Mouse (Mus musculus): ENCODE measurements around the gene U2af2.
"Not testable (repeated sequence)": the region's sequence is repeated elsewhere in the genome, so short reads cannot be mapped to it uniquely, and the experiment has no call there.

The U2af2 gene

DNA sequence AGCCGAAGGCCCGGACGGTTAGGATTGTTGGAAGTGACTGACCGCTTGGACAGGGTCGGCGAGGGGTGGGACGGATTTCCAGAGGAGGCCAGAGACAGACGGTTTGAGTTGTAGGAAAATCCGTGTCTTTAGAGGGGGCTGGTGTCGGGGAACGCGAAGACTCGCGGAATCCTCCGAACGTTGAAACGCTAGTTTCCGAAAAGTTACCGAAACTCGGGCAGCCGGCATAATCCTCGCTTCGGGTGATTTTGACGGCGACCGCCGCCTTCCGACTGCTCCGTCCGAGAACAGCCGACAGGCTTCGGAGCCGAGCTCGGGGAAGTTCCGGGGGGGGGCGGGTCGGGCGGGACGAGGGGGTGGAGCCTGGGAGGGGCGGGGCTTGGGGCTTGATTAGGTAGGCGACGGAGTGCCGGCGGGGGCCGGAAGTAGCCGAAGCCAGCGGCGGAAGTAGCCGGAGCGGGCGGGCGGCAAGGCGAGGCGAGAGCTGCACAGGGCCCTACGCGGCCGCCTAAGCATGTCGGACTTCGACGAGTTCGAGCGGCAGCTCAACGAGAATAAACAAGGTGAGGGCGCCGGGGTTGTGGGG, at the start of gene U2af2:
TSS of gene U2af2 (plus strand) at position 370 of the 586 bp plus-strand sequence.
- DNase-seq (ENCODE audit: low spot score): peak; percentile 92

DNA sequence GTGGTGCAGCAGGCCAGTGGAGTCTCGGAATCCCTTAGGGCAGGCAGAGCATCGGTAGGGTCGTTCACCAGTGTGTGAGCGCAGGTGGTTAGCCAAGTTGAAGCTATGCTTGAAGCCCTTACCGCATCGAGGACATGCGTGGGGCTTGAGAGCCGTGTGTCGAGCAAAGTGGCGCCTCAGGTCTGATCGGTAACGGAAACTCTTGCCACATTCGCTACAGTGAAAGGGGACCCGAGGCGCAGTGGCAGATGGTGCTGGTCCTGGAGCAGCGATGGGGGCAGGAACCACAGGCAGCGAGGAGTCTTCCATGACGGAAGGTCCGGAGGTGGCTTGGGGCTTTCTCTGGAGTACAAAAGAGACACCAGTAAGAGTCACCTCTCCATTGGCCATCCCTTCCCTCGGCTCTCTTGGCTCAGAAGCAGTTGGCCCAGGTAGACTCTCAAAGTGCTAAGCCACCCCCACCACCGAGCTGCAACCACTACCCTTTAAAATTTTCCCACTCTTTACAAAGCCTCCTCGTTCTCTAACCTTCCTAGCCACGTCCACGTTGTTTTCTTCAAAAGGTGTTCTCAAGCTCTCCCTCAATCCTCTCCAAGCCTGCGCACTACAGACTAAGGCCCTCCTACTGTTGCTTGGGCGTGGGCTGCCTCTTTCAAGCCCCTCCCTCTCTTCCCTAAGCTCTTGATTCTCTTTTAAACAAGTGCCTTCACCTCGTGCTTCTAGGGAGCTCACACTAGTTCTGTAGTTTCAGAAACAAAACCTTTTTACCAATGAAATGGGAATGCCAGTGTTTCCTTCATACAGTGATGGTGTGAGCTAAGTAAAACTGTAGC, 49.0 kb upstream of the U2af2 start:
- DNase-seq (ENCODE audit: low spot score): peak; percentile 47

- peak; percentile 97 for DNase-seq (ENCODE audit: low spot score)
These were observed 47.5 kb upstream of the U2af2 start, which contains the start of the genes Zfp524 and Fiz1 for GRCm38 (mm10) chr7:5014251-5015117. Gene Zfp524 (plus strand): TSS chr7:5014415. Gene Fiz1 (minus strand): TSS chr7:5014697.

- DNase-seq (ENCODE audit: low spot score): peak; percentile 95
These were observed 46.6 kb upstream of the U2af2 start, which contains the start of gene Gm44973 for GRCm38 (mm10) chr7:5015118-5016001. Gene Gm44973 (plus strand): TSS chr7:5015496.

DNA sequence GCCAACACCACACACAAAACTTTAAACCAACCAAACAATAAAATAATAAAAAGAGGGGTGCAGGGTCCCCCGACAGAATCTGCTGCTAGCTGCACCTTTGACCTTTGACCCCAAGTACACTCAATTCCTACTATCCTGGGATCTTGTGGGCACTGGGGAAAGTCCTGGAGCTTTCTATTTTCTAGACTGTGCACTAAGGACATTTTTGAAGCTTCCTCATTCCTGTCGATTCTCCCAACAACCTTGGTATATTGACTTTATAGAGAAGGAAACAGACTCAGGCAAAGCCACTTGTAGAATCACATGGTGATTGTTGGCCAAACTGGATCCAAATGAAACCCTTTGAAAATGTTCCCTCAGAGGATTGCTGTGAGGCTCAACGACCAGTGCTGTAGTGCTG, 45.9 kb upstream of the U2af2 start:
- DNase-seq (ENCODE audit: low spot score): peak; percentile 18

- DNase-seq (ENCODE audit: low spot score): no peak
These were observed 45.0 kb upstream of the U2af2 start for GRCm38 (mm10) chr7:5016920-5017319.

DNA sequence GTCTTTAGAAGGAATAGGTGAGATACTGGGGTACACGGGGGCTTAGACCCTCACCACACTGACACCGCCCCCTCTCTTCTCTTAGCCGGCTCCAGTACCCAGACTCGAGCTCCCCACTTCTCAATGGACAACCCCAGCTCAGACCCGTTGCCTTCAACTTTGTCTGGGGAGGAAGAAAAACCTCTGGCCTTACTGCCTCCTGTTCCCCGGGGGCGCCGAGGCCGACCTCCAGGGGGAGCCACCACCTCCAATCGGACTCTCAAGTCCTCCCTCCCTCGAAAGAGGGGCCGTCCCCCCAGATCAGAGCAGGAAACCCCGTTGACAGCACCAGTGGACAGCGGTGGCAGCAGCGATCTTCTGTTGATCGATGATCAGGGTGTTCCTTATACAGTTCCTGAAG, 44.6 kb upstream of the U2af2 start:
- DNase-seq (ENCODE audit: low spot score): no peak

DNA sequence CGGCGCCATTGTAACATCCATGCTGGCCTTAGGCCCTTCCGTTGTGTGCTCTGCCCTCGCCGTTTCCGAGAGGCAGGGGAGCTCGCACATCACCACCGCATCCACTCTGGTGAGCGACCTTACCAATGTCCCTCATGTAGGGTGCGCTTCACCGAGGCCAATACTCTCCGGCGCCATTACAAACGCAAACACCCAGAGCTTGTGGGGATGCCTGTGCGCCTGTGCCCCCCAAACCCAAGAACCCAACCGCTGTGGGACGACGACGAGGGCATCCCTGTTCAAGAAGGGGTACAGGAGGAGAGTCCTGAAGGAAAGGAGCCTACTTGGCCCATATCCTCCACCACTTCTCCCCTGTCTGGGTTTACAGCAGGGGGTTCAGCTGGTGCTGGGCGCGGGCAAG, 44.0 kb upstream of the U2af2 start:
- no peak for DNase-seq (ENCODE audit: low spot score)

DNA sequence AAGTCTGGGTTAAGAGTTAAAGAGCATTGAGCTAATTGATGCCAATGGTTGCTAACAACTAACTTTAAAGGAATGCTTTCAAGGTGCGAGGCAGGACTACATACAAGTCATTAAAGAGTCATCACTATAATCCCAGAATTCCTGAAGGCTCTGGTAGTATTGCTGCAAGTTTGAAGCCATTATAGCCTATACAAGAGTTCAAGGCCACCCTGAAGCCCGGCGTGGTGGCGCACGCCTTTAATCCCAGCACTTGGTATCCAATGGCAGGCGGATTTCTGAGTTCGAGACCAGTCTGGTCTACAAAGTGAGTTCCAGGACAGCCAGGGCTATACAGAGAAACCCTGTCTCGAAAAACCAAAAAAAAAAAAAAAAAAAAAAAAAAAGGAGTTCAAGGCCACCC, 42.4 kb upstream of the U2af2 start:
- DNase-seq (ENCODE audit: low spot score): not testable (repeated sequence)

GRCm38 (mm10) chr7:5020000-5020681, 41.8 kb upstream of the U2af2 start, which contains the start of the genes Zfp865 and Ccdc106:
Gene Zfp865 (plus strand): TSS chr7:5020376.
Gene Ccdc106 (plus strand): TSS chr7:5020553.
- DNase-seq (ENCODE audit: low spot score): peak; percentile 99

DNA sequence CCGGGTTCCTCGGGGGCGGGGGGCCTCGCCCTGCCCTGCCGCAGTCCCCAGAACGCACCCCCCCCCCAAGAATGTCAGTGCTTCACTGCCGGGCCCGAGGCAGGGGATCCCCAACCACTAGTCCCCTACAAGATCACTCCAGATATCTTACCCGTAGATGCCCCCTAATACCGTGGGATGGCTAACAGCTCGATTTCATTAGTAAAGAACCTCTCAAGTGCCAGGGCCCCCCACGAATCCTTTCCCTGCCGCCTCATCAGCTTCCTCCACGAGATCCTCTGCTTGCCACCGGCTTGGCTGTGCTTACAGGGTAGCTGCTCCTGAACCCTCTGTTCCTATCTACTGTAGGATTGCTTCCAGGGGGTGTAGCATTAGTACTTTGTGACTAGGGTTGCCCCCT, 41.3 kb upstream of the U2af2 start:
- no peak for DNase-seq (ENCODE audit: low spot score)

- no peak for DNase-seq (ENCODE audit: low spot score)
These were observed 40.7 kb upstream of the U2af2 start for GRCm38 (mm10) chr7:5021197-5021596.

- no peak for DNase-seq (ENCODE audit: low spot score)
These were observed 32.4 kb upstream of the U2af2 start for GRCm38 (mm10) chr7:5029543-5029942.

- DNase-seq (ENCODE audit: low spot score): no peak
These were observed 32.0 kb upstream of the U2af2 start for GRCm38 (mm10) chr7:5029946-5030345.

DNA sequence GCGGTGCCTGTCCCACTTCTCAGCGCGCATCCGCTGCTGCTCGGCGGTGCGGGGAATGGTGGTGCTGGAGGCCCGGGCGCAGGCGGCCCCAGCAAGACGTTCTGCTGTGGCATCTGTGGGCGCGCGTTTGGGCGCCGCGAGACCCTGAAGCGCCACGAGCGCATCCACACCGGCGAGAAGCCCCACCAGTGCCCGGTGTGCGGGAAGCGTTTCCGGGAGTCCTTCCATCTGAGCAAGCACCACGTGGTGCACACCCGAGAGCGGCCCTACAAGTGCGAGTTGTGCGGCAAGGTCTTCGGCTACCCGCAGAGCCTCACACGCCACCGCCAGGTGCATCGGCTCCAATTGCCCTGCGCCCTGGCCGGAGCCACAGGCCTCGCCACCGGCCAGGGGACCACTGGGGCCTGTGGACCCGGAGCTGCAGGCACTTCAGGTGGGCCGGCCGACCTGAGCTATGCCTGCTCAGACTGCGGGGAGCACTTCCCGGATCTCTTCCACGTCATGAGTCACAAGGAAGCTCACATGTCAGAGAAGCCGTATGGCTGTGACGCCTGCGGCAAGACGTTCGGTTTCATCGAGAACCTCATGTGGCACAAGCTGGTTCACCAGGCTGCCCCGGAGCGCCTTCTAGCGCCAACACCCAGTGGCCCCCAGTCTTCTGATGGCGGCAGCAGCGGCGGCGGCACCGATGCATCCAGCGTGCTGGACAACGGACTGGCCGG, 31.2 kb upstream of the U2af2 start:
- no peak for DNase-seq (ENCODE audit: low spot score)

GRCm38 (mm10) chr7:5031496-5031895, 30.4 kb upstream of the U2af2 start:
- DNase-seq (ENCODE audit: low spot score): no peak

GRCm38 (mm10) chr7:5033818-5034217, 28.1 kb upstream of the U2af2 start, which contains the start of gene 4632433K11Rik:
Gene 4632433K11Rik (plus strand): TSS chr7:5034118.
- DNase-seq (ENCODE audit: low spot score): no peak

DNA sequence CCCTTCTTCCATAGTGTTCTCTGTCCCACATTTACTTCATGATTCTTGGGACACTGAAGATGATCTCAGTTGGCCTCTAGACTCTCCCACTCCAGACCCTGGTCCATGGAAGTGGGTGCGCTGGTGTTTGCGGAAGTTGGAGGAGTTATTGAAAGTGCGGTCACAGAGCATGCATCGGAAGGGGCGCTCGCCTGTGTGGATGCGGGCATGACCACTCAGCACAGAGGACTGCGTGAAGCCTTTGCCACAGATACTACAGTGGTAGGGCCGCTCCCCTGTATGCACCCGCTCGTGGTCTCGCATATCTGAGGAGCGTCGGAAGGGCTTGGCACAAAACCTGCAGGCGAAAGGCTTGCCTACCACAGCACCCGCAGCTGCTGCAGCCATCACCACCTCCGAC, 26.3 kb upstream of the U2af2 start:
- no peak for DNase-seq (ENCODE audit: low spot score)

- no peak for DNase-seq (ENCODE audit: low spot score)
These were observed 25.8 kb upstream of the U2af2 start for GRCm38 (mm10) chr7:5036136-5036535.

DNA sequence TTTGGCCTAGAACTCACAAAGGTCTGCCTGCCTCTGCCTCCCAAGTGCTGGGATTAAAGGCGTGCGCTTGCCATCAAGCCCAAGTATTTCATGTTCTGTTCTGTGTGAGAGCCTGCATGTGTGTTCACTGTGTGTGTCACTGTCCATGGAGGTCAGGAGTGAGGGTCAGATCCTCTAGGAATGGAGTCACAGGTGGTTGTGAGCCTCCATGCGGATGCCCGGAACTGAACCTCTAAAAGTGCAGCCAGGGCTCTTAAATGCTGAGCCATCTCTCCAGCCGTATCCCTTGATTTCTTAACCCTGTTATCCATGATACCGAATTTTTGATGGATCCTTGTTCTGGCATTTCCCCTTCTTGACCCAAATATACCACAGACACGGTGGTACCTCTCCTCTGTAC, 24.9 kb upstream of the U2af2 start:
- no peak for DNase-seq (ENCODE audit: low spot score)
